Mouse (Mus musculus) heart, postnatal 14 days (tissue): ENCODE measurements around the gene B020031M17Rik. TPM values are rescaled to one million over a fixed set of nuclear protein-coding genes. Genes with fewer than 3 reads are reported as not detected.
"Not testable (repeated sequence)": the region's sequence is repeated elsewhere in the genome, so short reads cannot be mapped to it uniquely, and the experiment has no call there.

Experiments
- DNase-seq, 2 experiments: peaks; one replicate each; pipeline ENCODE4 v3.0.0; 2021 to 2022
- intact Hi-C: fragments of 180-260 bp; cut with DNase I; formaldehyde crosslinking; loops from one replicate; pipeline ENCODE4 v1.15.1; 2025
- long read RNA-seq, 2 experiments: library from polyadenylated mRNA; stranded (forward); transcript quantifications; one replicate each; pipeline ENCODE4 v2.0.0; 2021
- total RNA-seq, 2 experiments: library from RNA; stranded (reverse); gene quantifications; 2 replicates each; pipeline ENCODE4 v1.2.3; 2021

Gene B020031M17Rik
- not detected for total RNA-seq
- long read RNA-seq, experiment 1 = 0 reads
- long read RNA-seq, experiment 2 = 0 reads

DNA sequence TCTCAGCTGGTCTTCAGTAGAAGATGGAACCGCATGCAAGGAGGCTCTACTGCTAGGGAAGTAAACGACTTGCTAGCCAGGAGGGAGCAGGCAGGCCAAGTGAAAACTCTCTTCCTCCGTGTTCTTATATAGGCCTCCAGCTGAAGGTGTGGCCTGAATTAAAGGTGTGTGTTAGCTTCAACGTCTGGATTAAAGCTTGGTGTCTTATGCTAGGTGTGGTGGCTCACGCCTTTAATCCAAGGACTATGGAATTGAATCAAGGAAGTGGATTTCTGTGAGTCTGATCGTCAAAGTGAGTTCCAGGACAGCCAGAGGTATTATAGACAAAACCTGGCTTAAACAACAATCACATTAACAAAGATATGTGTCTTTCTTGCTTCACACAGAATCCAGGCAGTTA lies at the start of gene B020031M17Rik:
TSS of gene B020031M17Rik (minus strand) at position 101 of the 400 bp plus-strand sequence.
- DNase-seq, intact Hi-C loops: not testable (repeated sequence)

DNA sequence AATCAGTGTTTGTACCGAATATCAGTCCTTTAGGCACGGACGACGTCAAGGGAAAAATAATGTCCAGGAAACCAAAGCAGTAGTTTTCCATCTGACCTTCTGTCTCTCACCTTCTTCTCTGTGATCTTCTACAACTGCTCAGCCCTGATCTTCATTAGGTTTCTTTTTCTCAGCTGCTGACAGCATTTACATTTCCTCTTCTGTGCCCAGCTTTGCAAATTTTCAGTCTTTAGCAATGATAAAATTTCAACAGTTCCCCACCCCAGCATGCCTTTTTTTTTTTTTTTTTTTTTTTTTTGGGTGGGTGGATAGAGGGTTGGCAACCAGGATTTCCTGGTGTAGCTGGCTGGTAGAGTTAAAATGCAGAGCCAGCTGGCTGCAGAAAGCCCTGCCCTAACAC lies 48.6 kb upstream of the B020031M17Rik start:
- DNase-seq, intact Hi-C loops: not testable (repeated sequence)

DNA sequence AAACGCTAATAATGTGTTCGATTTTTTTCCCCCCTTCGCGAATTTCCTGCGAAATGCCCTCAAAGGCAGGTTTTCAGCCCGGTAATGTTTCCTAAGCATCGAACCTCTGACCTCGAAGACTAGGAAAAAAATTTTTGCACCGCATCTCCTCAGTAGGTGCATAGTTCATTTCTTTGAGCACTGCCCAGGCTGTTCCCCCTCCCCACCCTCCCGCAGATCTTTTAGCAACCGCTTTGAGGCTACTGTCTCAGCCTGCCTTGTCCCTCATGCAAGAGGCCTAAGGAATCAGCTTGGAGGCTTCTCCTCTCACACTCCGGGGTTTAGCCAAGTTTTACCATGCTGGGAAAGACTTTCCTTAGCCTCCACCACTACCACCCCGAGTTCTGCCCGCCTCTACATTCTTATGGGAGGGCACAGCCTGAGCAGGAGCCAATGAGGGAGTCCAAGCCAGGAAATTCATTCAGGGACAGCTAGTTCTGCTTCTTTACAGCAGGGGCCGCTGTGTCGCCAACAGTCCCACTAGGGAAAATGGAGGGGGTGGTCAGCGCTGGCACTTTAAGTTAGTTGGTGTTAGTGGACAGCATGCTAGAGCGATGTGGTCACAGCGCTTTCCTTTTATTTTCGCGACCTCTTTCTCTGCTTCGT lies 48.0 kb upstream of the B020031M17Rik start:
- DNase-seq, intact Hi-C loops: not testable (repeated sequence)

DNA sequence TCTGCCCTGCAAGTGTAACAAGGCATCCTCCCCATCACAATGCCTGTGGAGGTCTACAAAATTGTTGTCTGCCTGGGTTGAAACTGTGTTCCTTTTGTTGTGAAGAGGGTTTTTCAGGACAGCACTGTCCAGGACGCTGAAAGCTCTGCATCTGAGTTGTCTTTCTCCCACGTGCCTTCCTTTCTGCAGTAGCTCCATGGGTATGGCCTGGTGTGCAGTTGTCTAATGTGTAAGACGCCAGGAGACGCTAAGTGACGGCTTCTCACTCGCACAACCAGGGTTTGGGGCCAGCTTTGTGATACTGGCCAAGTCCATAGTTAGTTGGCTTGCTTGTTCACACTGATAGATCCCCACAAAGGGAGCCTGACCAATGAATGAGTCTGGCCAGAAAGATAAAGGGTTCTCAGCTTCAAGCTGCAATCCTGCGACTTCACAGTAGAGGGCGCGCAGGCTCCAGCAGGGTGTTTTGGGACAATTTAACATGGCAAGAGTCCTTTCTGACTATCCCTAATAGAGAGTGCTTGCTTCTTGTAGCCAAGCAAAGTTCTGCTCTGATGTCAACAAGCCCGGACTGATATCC lies 41.4 kb upstream of the B020031M17Rik start:
- intact Hi-C loops, DNase-seq: not testable (repeated sequence)

DNA sequence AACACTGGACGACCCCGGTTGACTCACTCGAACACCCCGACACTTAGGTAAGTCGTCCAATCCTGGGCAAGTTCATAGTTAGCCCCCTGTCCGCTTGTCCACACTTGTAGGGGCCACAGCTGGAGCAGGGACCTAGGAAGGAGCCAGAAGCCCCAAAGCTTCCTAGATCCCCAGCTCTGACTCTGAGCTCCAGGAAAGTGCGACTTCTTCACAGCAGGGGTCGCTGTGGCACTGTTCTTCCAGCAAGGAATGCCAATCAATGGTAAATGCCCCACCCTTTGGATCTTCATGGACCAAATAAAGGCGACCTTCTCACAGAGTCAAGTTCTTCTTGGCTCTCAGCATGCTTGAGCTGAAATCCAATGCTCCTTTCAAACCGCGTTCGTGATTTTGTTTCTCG lies 40.7 kb upstream of the B020031M17Rik start:
- DNase-seq, intact Hi-C loops: not testable (repeated sequence)

DNA sequence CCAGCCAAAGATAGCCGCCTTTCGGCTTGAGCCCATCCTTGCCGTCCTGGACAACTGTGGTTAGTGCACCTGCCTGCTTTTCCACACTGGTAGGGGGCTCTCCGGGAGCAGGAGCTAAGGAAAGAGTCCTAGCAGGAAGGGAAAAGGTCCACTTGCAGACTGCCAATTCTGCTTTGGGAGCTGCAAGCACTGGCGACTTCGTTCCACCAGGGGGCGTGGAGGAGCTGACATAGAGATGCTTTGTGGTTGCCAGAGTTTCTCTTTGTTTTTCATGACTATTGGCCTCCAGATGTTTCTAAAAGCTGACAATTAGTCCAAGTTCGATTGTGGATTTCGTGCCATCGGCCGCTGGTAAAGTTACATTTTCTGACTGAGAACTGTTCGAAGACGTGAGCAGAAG lies 18.6 kb upstream of the B020031M17Rik start:
- intact Hi-C loops, DNase-seq: not testable (repeated sequence)

DNA sequence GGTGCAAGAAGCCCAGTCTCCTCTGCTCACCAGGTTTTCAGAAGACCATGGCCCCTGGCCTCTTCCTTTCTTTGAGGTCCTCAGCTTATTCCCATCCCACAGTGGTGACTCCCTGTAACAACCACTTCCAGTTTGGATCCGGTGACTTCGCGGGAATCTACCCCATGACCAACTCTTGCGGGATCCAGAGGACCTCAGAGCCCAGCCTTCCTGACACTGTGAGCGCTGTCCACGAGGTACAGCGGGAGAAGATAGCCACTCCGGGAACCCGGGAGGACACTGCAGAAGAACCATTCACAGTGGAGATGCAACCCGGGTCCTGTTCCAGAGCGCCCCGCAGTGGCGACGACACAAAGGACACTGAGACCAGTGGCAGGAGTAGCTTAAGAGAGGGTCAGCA lies 17.6 kb upstream of the B020031M17Rik start:
- DNase-seq, intact Hi-C loops: not testable (repeated sequence)

DNA sequence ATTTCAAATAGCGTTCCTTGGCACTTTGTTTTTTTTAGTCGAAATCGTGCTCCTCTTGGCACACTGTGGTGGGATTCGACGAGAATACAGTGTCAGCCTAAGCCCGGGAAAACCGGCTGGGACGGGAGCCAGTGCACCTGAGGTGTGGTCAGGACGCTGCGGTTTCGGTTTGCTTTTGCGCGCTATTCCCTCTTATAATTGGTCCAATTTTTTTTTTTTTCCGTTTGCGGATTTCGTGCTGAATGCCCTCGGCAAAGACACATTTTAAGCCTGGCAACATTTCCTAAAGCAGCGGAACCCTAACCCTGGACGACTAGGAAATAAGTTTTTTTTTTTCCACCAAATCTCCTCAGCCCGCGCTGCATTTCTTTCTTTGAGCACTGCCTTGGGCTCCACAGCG lies 15.4 kb upstream of the B020031M17Rik start:
- intact Hi-C loops = not testable (repeated sequence)
- DNase-seq = peak; percentile 16

DNA sequence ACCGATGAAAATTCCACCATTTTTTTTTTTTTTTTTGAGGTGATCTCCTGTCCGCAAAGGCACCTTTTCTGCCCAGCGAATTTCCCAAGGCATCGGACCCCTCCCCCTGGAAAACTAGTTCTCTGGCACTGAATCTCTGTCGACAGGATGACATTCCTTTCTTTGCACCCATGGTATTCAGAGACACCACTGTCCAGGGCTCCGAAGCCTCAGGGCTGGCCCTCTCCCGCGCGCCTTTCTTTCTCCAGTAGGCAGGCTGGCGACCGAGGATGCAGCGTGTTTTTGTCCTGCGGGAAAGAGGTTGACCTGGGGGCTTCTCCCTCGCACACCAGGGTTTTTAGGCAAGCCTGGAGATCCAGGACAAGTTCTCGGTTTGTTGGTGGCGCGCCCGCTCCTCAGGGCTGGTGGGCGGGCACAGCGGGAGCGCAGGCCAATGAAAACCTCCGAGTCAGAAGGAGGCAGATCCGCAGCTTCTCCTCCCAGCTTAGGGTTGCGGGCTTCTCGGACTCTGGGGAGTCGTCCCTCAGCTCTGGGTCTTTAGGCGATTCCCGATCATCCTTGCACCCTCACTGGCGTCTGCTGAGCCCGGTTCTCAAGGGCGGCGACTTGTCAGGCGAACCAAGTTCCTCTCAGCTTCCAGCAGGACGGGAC lies 14.8 kb upstream of the B020031M17Rik start:
- intact Hi-C loops = not testable (repeated sequence)
- peak in 1 of 2 experiments; percentile 1 for DNase-seq

DNA sequence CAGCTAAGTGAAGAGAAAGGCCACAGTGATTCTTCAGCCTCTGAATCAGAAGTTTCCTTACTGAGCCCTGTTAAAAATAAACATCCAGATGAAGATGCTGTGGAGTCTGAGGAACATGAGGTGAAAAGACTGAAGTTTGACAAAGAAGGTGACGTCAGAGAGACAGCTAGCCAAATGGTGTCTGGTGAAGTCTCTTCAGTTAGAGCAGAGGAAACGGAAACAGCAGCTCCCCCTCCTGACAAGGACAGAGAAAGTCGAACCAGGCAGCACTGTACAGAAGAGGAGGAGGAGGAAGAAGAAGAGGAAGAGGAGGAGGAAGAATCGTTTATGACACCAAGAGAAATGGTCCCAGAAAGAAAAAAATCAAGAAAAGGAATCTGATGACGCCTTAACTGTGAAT lies 12.2 kb upstream of the B020031M17Rik start:
- DNase-seq, intact Hi-C loops: not testable (repeated sequence)

DNA sequence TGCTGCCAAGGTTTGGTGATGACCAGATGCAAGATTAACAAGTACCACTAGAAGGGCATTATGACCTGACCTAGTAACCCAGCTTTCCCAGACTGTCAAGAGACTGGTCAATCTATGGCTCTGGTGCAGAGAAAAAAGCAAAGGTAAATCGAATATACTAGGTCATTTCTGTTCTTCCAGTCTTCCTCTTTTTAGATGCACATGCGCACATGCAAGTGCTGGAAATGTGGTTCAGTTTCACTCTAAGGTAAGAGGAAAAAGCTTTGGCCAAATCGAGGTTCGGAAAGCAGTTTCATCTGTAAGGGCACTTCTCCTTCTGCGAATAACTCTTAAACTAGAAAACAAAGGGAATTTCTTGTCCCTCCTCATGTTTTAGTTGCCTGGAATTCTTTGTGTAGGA lies 5.0 kb upstream of the B020031M17Rik start:
- intact Hi-C loops, DNase-seq: not testable (repeated sequence)

DNA sequence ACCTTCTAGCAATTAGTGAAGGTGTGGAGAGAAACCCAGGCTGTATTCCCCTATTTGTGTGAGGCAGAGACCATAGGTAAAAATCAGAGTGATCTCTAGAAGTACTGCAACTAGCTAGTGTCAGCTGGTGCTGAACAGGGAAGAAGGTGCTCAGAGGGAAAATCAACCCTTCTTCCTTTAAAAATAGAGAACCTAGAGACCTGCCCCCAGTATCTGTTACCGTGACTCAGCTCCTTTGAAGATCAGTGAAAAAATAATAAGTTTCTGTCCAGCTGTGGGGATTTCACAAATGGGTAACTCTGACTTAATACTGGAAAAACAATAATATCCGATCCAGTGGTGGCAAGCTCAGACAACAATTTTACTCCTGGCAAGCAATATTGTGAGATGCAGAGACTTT lies 4.5 kb upstream of the B020031M17Rik start:
- DNase-seq, intact Hi-C loops: not testable (repeated sequence)

DNA sequence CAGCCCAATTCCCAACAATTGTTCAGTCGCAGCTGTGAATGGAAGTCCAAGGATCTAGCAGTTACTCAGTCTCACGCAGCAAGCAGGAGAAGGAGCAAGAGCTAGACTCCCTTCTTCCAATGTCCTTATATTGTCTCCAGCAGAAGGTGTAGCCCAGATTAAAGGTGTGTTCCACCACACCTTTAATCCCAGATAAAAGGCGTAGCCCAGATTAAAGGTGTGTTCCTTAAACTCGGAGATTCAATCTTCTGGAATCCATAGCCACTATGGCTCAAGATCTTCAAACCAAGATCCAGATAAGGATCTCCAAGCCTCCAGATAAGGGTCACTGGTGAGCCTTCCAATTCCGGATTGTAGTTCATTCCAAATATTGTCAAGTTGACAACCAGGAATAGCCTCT lies 21.4 kb downstream of the B020031M17Rik start, which contains the start of gene Gm21761:
TSS of gene Gm21761 (minus strand) at position 101 of the 400 bp plus-strand sequence.
- intact Hi-C loops, DNase-seq: not testable (repeated sequence)

DNA sequence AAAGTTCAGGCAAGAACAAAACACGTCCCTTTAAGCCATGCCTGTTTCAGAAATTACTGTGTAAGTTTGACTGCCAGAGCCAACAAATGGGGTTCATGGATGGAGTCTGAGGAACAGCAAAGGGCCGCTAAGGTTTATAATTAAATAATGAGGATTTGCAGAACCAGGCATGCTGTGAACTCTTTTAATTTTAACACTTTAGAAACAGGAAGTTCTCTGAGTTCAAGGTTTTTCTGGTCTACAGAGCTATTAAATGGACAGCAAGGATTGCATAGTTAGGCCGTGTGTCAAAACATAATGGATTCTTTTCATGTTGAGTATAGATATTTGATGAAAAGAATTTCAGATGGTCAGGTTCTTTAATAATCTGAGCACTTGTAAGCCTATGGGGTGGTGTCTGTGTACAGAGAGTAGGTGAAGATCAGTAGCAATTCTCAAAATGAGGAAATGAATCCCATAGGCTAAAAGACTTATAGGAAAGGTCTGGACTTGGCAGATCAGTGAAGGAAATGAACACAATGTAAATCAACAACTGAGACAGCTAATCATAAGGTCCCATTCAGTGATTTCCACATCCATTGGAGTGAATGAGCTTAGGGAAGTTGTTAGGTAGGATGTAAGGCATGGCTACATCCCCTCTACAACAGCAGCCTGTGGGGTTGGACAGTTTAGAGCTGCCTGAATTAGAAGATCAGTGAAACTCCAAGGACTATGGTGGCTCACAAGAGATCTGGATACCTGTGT lies 25.8 kb downstream of the B020031M17Rik start:
- DNase-seq, intact Hi-C loops: not testable (repeated sequence)

DNA sequence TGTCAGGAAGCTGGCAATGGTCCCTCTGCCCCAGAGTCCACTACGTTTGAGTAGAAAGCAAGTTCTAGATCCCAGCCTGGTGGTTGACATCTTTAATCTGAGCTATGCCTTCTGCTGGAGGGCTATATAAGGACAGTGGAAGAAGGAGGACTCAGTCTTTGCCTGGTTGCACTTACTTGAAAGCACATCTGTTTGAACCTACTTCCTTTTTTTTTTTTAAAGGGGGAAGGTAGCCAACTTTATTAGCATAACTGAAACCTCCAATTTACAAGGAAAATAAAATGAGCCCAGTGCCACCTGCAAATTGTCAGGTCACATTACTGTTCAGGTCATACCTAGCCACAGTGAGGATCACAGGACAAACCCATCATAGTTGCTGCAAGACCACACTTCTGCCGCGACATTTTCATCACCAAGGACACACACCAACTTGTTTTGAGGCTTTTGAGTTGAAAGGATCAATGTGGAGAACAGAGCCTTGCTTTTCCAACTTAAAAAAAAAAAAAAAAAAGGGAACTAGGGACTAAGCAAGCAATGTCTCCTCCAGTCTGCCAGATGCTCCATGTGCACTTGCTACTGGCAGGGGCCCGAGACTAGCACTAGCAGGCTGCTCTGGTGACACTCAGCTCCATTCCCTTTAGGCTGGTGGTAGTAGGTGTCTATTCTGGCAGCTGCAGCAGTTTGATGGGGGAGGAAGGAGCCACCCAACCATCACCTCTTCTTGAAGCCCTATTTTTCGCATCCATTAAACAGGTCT lies 33.5 kb downstream of the B020031M17Rik start:
- intact Hi-C loops, DNase-seq: not testable (repeated sequence)

DNA sequence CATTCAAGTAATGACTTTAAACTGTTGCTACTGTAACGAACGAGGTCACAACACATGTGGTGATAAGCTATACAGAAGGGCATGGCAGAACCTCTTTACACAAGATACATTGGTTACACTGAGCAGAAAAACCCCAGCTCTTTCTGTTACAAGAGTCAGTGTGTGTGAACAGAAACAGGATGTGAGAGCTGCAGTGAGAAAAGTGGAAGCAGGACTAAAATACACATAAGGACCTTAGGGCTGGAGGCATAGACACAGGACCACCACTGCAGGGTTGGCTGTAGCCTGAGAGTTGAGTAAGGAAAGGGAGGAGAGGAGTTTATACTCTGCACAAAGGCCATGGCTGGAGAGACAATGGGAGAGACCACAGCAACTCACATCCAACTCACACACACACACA lies 34.2 kb downstream of the B020031M17Rik start:
- DNase-seq, intact Hi-C loops: not testable (repeated sequence)
